Mouse (Mus musculus) retina, postnatal 7 days (tissue): ENCODE results near the gene Il16.

Experiments used
- DNase-seq: peaks from one replicate; pipeline ENCODE4 v3.0.0-alpha.2; 2012; ENCODE audit warnings: low read depth, low spot score

The Il16 gene

GRCm38 (mm10) chr7:83611886-83612285 is 133.6 kb downstream of the Il16 start:
- no peak for DNase-seq

- no peak for DNase-seq
Measured at GRCm38 (mm10) chr7:83609891-83610290, 135.6 kb downstream of the Il16 start.

- DNase-seq, result no peak
Measured at GRCm38 (mm10) chr7:83606796-83607195, 138.7 kb downstream of the Il16 start.

- no peak for DNase-seq
Measured at GRCm38 (mm10) chr7:83604180-83604944, 141.2 kb downstream of the Il16 start.

- no peak for DNase-seq
Measured at GRCm38 (mm10) chr7:83599913-83600286, 145.6 kb downstream of the Il16 start.

GRCm38 (mm10) chr7:83598997-83599912 is 146.3 kb downstream of the Il16 start:
- DNase-seq, result no peak

GRCm38 (mm10) chr7:83597063-83597462 is 148.5 kb downstream of the Il16 start:
- DNase-seq, result no peak

GRCm38 (mm10) chr7:83594056-83594455 is 151.5 kb downstream of the Il16 start:
- no peak for DNase-seq
